Mouse (Mus musculus) CH12.LX (cell line): ENCODE results near the gene Ajm1. TPM values are rescaled to one million over a fixed set of nuclear protein-coding genes. Genes with fewer than 3 reads are reported as not detected.

ENCODE experiments used
- DNase-seq: peaks from one replicate; pipeline ENCODE4 v3.0.0-alpha.2; 2013; ENCODE audit errors: extremely low read depth
- H3K27ac ChIP-seq: 2 replicates; pipeline ENCODE4 v1.5.1; 2012; ENCODE audit warnings: low read depth, mild to moderate bottlenecking, control low read depth, moderate library complexity; ENCODE audit not compliant: insufficient read depth
- H3K27me3 ChIP-seq: replicated peaks from 2 replicates; pipeline ENCODE3; 2012; ENCODE audit warnings: inconsistent platforms
- H3K36me3 ChIP-seq, 2 experiments: replicated peaks in 1 of 2; 2 replicates each; pipeline versions ENCODE3 to v1.6.1; 2012; ENCODE audit warnings: inconsistent platforms in 1 of 2, low read length in 1 of 2, mild to moderate bottlenecking in 1 of 2, mixed read lengths in 1 of 2, moderate library complexity in 1 of 2; ENCODE audit not compliant: control insufficient read depth in 1 of 2, insufficient read depth in 1 of 2
- H3K4me1 ChIP-seq, 2 experiments: 2 replicates each; pipeline ENCODE4 v1.6.1; 2012; ENCODE audit warnings: inconsistent platforms in 1 of 2, moderate library complexity in 1 of 2; ENCODE audit not compliant: insufficient read depth in 2 of 2, control insufficient read depth in 1 of 2
- H3K4me2 ChIP-seq: 2 replicates; pipeline ENCODE4 v1.6.1; 2012; ENCODE audit warnings: low read depth, mild to moderate bottlenecking, control low read depth; ENCODE audit not compliant: poor library complexity, insufficient read depth, severe bottlenecking
- H3K4me3 ChIP-seq, 3 experiments: fragments of 150-350 bp in 1 of 3; sonication (generic) in 1 of 3; replicated peaks in 1 of 3; 2 replicates each; pipeline versions ENCODE3 to v1.5.1; 2011 to 2012; ENCODE audit warnings: low read depth in 2 of 3, low read length in 2 of 3, mild to moderate bottlenecking in 2 of 3, moderate library complexity in 2 of 3, control low read depth in 1 of 3, improper control_type of control experiment in 1 of 3, inconsistent platforms in 1 of 3, mixed read lengths in 1 of 3; ENCODE audit not compliant: poor library complexity in 1 of 3
- H3K79me2 ChIP-seq: replicated peaks from 2 replicates; pipeline ENCODE4 v1.6.1; 2012; ENCODE audit warnings: mild to moderate bottlenecking, moderate library complexity; ENCODE audit not compliant: control insufficient read depth, poor library complexity, insufficient read depth, severe bottlenecking; ENCODE audit errors: extremely low read depth
- H3K9ac ChIP-seq: 2 replicates; pipeline ENCODE4 v1.6.1; 2012; ENCODE audit warnings: low read depth, mild to moderate bottlenecking, control low read depth, moderate library complexity; ENCODE audit not compliant: insufficient read depth
- H3K9me3 ChIP-seq: replicated peaks from 2 replicates; pipeline ENCODE3; 2012; ENCODE audit warnings: low read length, inconsistent platforms, mixed read lengths
- BHLHE40 ChIP-seq: IDR thresholded peaks from 2 replicates; pipeline ENCODE4 v1.6.1; 2011; ENCODE audit warnings: mild to moderate bottlenecking, low read depth, low read length, improper control_type of control experiment
- CHD1 ChIP-seq: IDR thresholded peaks from 2 replicates; pipeline ENCODE4 v1.6.1; 2012; ENCODE audit warnings: low read depth, low read length, improper control_type of control experiment, inconsistent platforms
- CTCF ChIP-seq, 2 experiments: IDR thresholded peaks in 1 of 2; conservative IDR thresholded peaks in 1 of 2; 2 replicates each; pipeline ENCODE4 v1.5.1; 2011 to 2012; ENCODE audit warnings: low read depth in 2 of 2, low read length in 2 of 2, improper control_type of control experiment in 1 of 2, inconsistent platforms in 1 of 2, mild to moderate bottlenecking in 1 of 2, moderate library complexity in 1 of 2
- E2F4 ChIP-seq: IDR thresholded peaks from 2 replicates; pipeline ENCODE4 v1.6.1; 2011; ENCODE audit warnings: low read depth, low read length, improper control_type of control experiment; ENCODE audit not compliant: insufficient replicate concordance
- GABPA ChIP-seq: IDR thresholded peaks from 2 replicates; pipeline ENCODE4 v1.6.1; 2012; ENCODE audit warnings: low read depth, low read length, improper control_type of control experiment, inconsistent platforms; ENCODE audit not compliant: insufficient replicate concordance
- HCFC1 ChIP-seq: IDR thresholded peaks from 2 replicates; pipeline ENCODE4 v1.6.1; 2012; ENCODE audit warnings: low read depth, mild to moderate bottlenecking, inconsistent platforms, low read length, improper control_type of control experiment
- JUND ChIP-seq: conservative IDR thresholded peaks from 2 replicates; pipeline ENCODE4 v1.6.1; 2011; ENCODE audit warnings: low read depth, low read length, improper control_type of control experiment
- KAT2A ChIP-seq: IDR thresholded peaks from 2 replicates; pipeline ENCODE4 v1.6.1; 2012; ENCODE audit warnings: low read length, improper control_type of control experiment, inconsistent platforms; ENCODE audit not compliant: insufficient replicate concordance
- MAFK ChIP-seq: IDR thresholded peaks from 2 replicates; pipeline ENCODE4 v1.6.1; 2011; ENCODE audit warnings: low read length, improper control_type of control experiment; ENCODE audit not compliant: insufficient replicate concordance
- MAZ ChIP-seq: IDR thresholded peaks from 2 replicates; pipeline ENCODE4 v1.6.1; 2012; ENCODE audit warnings: low read depth, mild to moderate bottlenecking, inconsistent platforms, low read length, improper control_type of control experiment, moderate library complexity
- MEF2A ChIP-seq: IDR thresholded peaks from 2 replicates; pipeline ENCODE4 v1.6.1; 2014; ENCODE audit warnings: low read depth, mild to moderate bottlenecking, inconsistent platforms, low read length, improper control_type of control experiment, borderline replicate concordance
- MXI1 ChIP-seq: IDR thresholded peaks from 2 replicates; pipeline ENCODE4 v1.6.1; 2011; ENCODE audit warnings: mild to moderate bottlenecking, low read depth, low read length, improper control_type of control experiment
- MYC ChIP-seq: IDR thresholded peaks from 2 replicates; pipeline ENCODE4 v1.6.1; 2011; ENCODE audit warnings: low read depth, mild to moderate bottlenecking, improper control_type of control experiment, low read length
- NELFE ChIP-seq: IDR thresholded peaks from 2 replicates; pipeline ENCODE4 v1.6.1; 2011; ENCODE audit warnings: low read depth, low read length, improper control_type of control experiment
- NRF1 ChIP-seq: IDR thresholded peaks from 2 replicates; pipeline ENCODE4 v1.6.1; 2014; ENCODE audit warnings: low read depth, mild to moderate bottlenecking, inconsistent platforms, low read length, improper control_type of control experiment, moderate library complexity
- PAX5 ChIP-seq: IDR thresholded peaks from 2 replicates; pipeline ENCODE4 v1.6.1; 2012; ENCODE audit warnings: low read length, inconsistent platforms, mixed read lengths
- POLR2A ChIP-seq: IDR thresholded peaks from 2 replicates; pipeline ENCODE4 v1.6.1; 2011; ENCODE audit warnings: low read depth, mild to moderate bottlenecking, improper control_type of control experiment, low read length
- SIN3A ChIP-seq: IDR thresholded peaks from 2 replicates; pipeline ENCODE4 v1.6.1; 2012; ENCODE audit warnings: low read length, improper control_type of control experiment, inconsistent platforms
- TBP ChIP-seq: conservative IDR thresholded peaks from 2 replicates; pipeline ENCODE4 v1.6.1; 2011; ENCODE audit warnings: low read depth, low read length, improper control_type of control experiment
- UBTF ChIP-seq: IDR thresholded peaks from 2 replicates; pipeline ENCODE4 v1.6.1; 2012; ENCODE audit warnings: low read depth, mild to moderate bottlenecking, inconsistent platforms, low read length, improper control_type of control experiment, moderate library complexity
- USF2 ChIP-seq: conservative IDR thresholded peaks from 2 replicates; pipeline ENCODE4 v1.6.1; 2011; ENCODE audit warnings: low read depth, low read length, improper control_type of control experiment
- ZC3H11A ChIP-seq: IDR thresholded peaks from 2 replicates; pipeline ENCODE4 v1.6.1; 2012; ENCODE audit warnings: low read depth, mild to moderate bottlenecking, inconsistent platforms, low read length, improper control_type of control experiment
- ZKSCAN1 ChIP-seq: IDR thresholded peaks from 2 replicates; pipeline ENCODE4 v1.6.1; 2012; ENCODE audit warnings: low read depth, inconsistent platforms, low read length, improper control_type of control experiment, borderline replicate concordance
- dilution Hi-C: fragments of 300-500 bp; cut with MboI; formaldehyde crosslinking; loops from 2 replicates; pipeline ENCODE4 v1.14.3; 2020; ENCODE audit warnings: low sequenced_read_pairs; ENCODE audit not compliant: extremely low pct_unique_long_range_greater_than_20kb, extremely low pct_ligation_motif_present
- in situ Hi-C: fragments of 300-500 bp; cut with MboI; formaldehyde crosslinking; loops from 3 replicates; pipeline ENCODE4 v1.14.3; 2019; ENCODE audit warnings: low sequenced_read_pairs, low pct_ligation_motif_present, low pct_unique_long_range_greater_than_20kb, mixed read lengths
- polyA plus RNA-seq: library from polyadenylated mRNA; unstranded; fragments of >175 nt; gene quantifications from 2 replicates; pipeline ENCODE4 v1.2.1, GENCODE M21; 2012; ENCODE audit warnings: low read depth; ENCODE audit not compliant: insufficient read length
- total RNA-seq, 2 experiments: library from RNA; depleted of rRNA; stranded (reverse); fragments of 300-350 nt in 1 of 2; fragments of >200 nt in 1 of 2; gene quantifications; 2 replicates each; pipeline ENCODE4 v1.2.3; 2012 to 2014

Gene Ajm1
- total and polyA plus RNA-seq, 3 experiments = 0.31 to 1.4 (median 1.4) TPM

- in situ Hi-C loops = no loop called here
- Histone ChIP-seq H3K4me2 (no peak overlapping the region), H3K27me3 (no peaks in the 10 kb centered on the region), H3K4me3 (no peak overlapping the region), H3K36me3 (peaks cover 59 to 64% of the 10 kb centered on the region in 2 experiments), H3K4me1 (peaks cover 11 to 22% of the 10 kb centered on the region in 2 experiments), H3K9ac (no peak overlapping the region), H3K79me2 (peaks cover 25% of the 10 kb centered on the region), H3K9me3 (no peaks in the 10 kb centered on the region), H3K27ac (no peak overlapping the region)
- no peak for DNase-seq
- dilution Hi-C loops = no loop called here
- TF ChIP-seq SIN3A (no peak), TBP (no peak), ZC3H11A (no peak), USF2 (no peak), CHD1 (no peak), MXI1 (no peak), JUND (no peak), CTCF (conservative IDR thresholded peaks at IDR 0.05 in 1 of 2, IDR thresholded peaks at IDR 0.05 in 1 of 2; ENCODE audit: low read depth in 2 of 2, low read length in 2 of 2) (no peak), GABPA (no peak), POLR2A (no peak), BHLHE40 (no peak), MYC (no peak)
Observed at GRCm38 (mm10) chr2:25560551-25560950, 21.0 kb downstream of the Ajm1 start.

DNA sequence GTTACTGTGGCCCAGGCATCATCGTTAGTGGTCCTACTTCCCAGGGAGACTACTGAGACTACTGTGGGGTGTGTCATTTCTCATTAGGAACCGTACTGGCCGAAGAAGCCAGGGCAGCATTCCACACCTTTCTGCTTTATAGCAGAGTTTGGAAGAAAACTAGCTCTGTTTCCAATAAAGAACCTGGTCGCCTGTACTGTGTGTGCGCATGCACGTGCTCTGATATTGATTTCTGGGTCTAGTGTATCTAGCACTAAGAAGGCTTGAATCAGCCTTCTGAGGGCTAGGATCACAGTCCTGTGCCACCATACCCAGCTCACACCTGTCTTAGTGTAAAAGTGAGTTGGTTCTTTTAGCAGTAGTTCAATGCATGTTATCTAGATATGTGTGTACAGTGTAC lies 22.8 kb downstream of the Ajm1 start:
- dilution Hi-C loops = no loop called here
- TF ChIP-seq NELFE = no peak
- no peak for TF ChIP-seq KAT2A
- no peak for TF ChIP-seq NRF1
- 0 out of 2 replicates have a peak, but pooled peaks have one; percentile 18 for TF ChIP-seq SIN3A
- no peak for TF ChIP-seq MYC
- TF ChIP-seq MAZ = no peak
- peak; percentile 22; the same call in 1 of the 2 replicates for TF ChIP-seq BHLHE40
- no peak for TF ChIP-seq MAFK
- TF ChIP-seq MEF2A = no peak
- TF ChIP-seq HCFC1 = no peak
- TF ChIP-seq PAX5 = no peak
- TF ChIP-seq ZKSCAN1 = no peak
- TF ChIP-seq JUND = no peak
- TF ChIP-seq E2F4 = no peak
- TF ChIP-seq ZC3H11A = no peak
- TF ChIP-seq MXI1 = no peak
- no peak for TF ChIP-seq UBTF
- Histone ChIP-seq H3K9me3 (no peaks in the 10 kb centered on the region), H3K4me3 (peak overlapping the region; percentile 64 to 96 (median 91)), H3K27ac (no peak overlapping the region), H3K36me3 (peaks cover 42 to 46% of the 10 kb centered on the region in 2 experiments), H3K27me3 (no peaks in the 10 kb centered on the region), H3K9ac (peak overlapping the region; percentile 90), H3K4me2 (peak overlapping the region; percentile 69), H3K79me2 (peaks cover 25% of the 10 kb centered on the region), H3K4me1 (peaks cover 11 to 22% of the 10 kb centered on the region in 2 experiments; a peak in 3 of 4 replicates)
- in situ Hi-C loops = loop anchor here (10.0 kb wide), 1 partner anchor 134 kb away; the partner anchor contains the start of genes Abca2 and Fut7
- no peak for DNase-seq
